Mouse (Mus musculus): Measurements from ENCODE around the gene Smok3c. TPM values are rescaled to one million over a fixed set of nuclear protein-coding genes. Genes with fewer than 3 reads are reported as not detected.
"Not testable (repeated sequence)": the region's sequence is repeated elsewhere in the genome, so short reads cannot be mapped to it uniquely, and the experiment has no call there.

Smok3c gene
- not detected in 2 replicates for polyA plus RNA-seq (2015; fragmentation: Nextera tagmentation; extraction: Ambion mirVana)

DNA sequence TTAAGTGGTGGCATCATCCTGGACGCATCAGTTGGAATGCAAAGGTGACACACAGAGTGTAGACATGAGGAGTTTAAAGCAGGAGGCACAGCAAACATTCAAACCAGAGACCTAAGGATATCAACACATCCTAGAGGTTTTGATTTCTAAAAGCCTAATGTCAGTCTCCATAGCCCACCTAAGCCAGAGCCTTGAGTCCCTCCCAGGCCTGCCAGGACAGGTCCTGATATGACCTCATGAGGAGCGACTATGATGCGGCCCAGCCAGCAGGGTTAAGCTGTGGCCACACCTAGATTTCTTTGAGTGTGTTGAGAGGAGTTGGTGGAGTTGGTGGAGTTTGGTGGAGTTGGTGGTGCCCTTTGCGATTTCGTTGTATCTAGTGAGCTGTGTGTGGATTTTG lies at the start of gene Smok3c:
Gene Smok3c (plus strand): TSS at position 301 of the 400 bp plus-strand sequence.
- not testable (repeated sequence) for H3K9ac ChIP-seq; H3K4me3 ChIP-seq; H3K4me1 ChIP-seq; H3K9me3 ChIP-seq; H3K27ac ChIP-seq; ATAC-seq (ENCODE audit: insufficient number of reproducible peaks, low FRiP score, low TSS enrichment, low read depth); H3K36me3 ChIP-seq; H3K27me3 ChIP-seq; H3K4me2 ChIP-seq
- WGBS = no CpG with 5 or more reads among the region's 5 CpGs

DNA sequence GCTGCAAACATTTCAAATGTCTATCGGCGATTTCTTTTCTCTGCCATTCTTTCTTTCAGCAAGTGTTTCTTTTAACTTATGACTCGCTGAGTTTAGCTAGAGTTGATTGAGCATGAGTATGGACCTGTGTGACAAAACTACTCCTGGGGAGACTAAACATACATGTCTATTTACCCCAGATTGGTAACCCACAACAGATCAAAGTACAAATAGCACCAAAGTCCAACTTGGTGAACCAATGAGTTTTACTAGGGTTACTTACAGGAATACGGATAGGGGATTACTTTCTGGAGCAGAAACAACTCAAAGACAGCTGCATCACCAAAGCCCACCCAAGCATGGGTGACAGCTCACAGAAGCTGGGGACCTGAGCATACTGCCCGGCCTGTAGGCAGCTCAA lies 43.6 kb upstream of the Smok3c start:
- no peak overlapping the region for H3K27ac ChIP-seq
- no peak overlapping the region for H3K4me2 ChIP-seq
- no peak for ATAC-seq (ENCODE audit: insufficient number of reproducible peaks, low FRiP score, low TSS enrichment, low read depth)
- H3K27me3 ChIP-seq = no peaks in the 10 kb centered on the region
- no peak overlapping the region for H3K4me3 ChIP-seq
- no peaks in the 10 kb centered on the region for H3K4me1 ChIP-seq
- WGBS = 82% methylated on average over 5 of the region's 5 CpGs
- H3K9me3 ChIP-seq = no peaks in the 10 kb centered on the region
- no peaks in the 10 kb centered on the region for H3K36me3 ChIP-seq
- H3K9ac ChIP-seq = no peak overlapping the region

DNA sequence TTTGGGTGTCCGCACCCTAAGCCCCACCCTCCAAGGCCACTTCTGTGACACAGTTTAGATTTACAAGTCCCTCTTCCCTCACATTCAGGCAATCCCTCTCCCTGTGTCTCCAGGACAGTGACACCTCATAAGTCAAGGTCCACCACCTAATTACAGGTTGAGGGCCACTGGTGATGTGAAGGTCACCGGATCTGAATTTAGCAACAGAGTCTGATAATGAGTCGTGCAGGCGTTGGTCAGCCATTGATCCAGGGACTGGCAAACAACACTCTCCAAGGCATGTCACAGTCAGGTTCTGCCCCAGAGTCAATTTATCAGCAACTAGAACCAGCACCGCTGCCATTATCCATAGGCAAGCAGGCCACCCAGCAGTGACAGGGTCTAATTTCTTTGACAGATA lies 40.6 kb upstream of the Smok3c start:
- no peak overlapping the region for H3K27ac ChIP-seq
- no peaks in the 10 kb centered on the region for H3K9me3 ChIP-seq
- WGBS = 80% methylated on average over 5 of the region's 5 CpGs
- no peaks in the 10 kb centered on the region for H3K4me1 ChIP-seq
- H3K4me2 ChIP-seq = no peak overlapping the region
- no peak for ATAC-seq (ENCODE audit: insufficient number of reproducible peaks, low FRiP score, low TSS enrichment, low read depth)
- H3K9ac ChIP-seq = no peak overlapping the region
- no peaks in the 10 kb centered on the region for H3K27me3 ChIP-seq
- no peak overlapping the region for H3K4me3 ChIP-seq
- H3K36me3 ChIP-seq = no peaks in the 10 kb centered on the region

DNA sequence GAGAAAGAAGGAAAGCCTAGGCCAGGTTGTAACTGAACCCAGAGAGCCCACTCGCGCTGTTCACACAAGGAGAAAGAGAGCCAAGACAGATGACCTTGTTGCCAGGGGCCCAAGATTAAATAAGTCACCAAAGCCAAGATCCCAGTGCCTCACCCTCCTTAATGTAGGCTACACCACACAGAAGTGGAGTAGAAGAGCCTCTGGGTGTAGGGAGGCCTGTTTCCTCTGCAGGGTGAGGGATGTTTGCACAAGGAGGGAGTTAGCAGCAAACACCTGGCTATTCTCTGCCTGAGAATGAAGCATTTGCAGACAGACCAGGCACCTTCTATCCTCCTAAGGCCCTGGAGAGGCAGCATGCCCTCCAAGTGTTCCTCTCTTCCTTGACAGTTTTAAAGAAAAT lies 36.5 kb upstream of the Smok3c start:
- ATAC-seq (ENCODE audit: insufficient number of reproducible peaks, low FRiP score, low TSS enrichment, low read depth) = no peak
- Histone ChIP-seq H3K4me3 (no peak overlapping the region), H3K4me2 (no peak overlapping the region), H3K27me3 (no peaks in the 10 kb centered on the region), H3K36me3 (no peaks in the 10 kb centered on the region), H3K9me3 (no peaks in the 10 kb centered on the region), H3K9ac (no peak overlapping the region), H3K27ac (no peak overlapping the region), H3K4me1 (no peaks in the 10 kb centered on the region)
- 80% methylated on average over 2 of the region's 2 CpGs for WGBS

DNA sequence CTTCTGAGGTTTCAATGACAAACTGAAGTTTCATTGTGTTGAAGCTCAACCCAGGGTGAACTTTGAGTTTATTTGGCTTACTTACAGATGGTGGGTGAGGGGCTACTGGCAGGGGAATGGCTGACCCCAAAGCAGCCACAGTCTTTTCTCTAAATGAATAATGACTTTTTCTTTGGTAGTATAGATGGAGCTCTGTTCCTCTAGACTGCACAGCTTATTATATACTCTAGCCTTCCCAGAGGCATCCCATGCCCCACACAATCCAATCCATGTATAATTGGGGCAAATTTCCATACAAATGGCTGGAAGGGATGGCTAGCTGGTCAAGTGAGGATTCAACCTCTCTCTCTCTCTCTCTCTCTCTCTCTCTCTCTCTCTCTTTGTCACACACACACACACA lies 36.0 kb upstream of the Smok3c start:
- Histone ChIP-seq H3K27ac (no peak overlapping the region), H3K9ac (no peak overlapping the region), H3K4me1 (no peaks in the 10 kb centered on the region), H3K9me3 (no peaks in the 10 kb centered on the region), H3K4me3 (no peak overlapping the region), H3K27me3 (no peaks in the 10 kb centered on the region), H3K4me2 (no peak overlapping the region), H3K36me3 (no peaks in the 10 kb centered on the region)
- ATAC-seq (ENCODE audit: insufficient number of reproducible peaks, low FRiP score, low TSS enrichment, low read depth) = no peak

DNA sequence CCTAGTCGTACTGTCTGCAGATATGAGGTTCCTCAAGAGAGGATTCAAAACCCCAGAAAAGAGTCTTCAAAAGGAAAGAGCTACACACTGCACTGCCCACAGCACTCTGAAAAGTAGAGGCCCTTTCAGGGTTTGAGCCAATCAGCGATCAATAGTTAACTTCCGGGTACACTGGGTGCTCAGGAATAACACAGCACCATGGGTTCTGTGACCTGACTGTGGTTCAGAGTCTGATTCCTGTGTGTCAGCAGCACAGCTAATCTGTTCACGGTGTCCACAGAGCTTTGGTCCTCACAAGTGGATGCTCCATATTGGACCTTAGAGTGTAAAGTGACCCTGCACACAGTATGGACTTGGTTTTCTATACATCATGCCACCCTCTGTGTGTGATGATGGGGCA lies 33.4 kb upstream of the Smok3c start:
- ATAC-seq (ENCODE audit: insufficient number of reproducible peaks, low FRiP score, low TSS enrichment, low read depth); H3K4me3 ChIP-seq; H3K9ac ChIP-seq; H3K4me1 ChIP-seq; H3K27me3 ChIP-seq; H3K27ac ChIP-seq; H3K4me2 ChIP-seq; H3K9me3 ChIP-seq; H3K36me3 ChIP-seq: not testable (repeated sequence)
- 84% methylated on average over 4 of the region's 4 CpGs for WGBS

DNA sequence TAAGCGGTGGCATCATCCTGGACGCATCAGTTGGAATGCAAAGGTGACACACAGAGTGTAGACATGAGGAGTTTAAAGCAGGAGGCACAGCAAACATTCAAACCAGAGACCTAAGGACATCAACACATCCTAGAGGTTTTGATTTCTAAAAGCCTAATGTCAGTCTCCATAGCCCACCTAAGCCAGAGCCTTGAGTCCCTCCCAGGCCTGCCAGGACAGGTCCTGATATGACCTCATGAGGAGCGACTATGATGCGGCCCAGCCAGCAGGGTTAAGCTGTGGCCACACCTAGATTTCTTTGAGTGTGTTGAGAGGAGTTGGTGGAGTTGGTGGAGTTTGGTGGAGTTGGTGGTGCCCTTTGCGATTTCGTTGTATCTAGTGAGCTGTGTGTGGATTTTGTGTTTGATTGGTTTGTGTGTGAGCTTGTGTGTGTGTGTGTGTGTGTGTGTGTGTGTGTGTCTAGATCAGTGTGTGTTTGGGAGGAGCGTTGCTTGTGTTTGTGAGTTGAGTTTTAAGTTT lies 32.0 kb upstream of the Smok3c start, which contains the start of the genes Smok3a and Smok3b:
Gene Smok3a (plus strand): TSS at position 301 of the 519 bp plus-strand sequence.
Gene Smok3b (plus strand): TSS at position 469 of the 519 bp plus-strand sequence.
- not testable (repeated sequence) for H3K4me1 ChIP-seq; H3K9ac ChIP-seq; H3K9me3 ChIP-seq; ATAC-seq (ENCODE audit: insufficient number of reproducible peaks, low FRiP score, low TSS enrichment, low read depth); H3K4me2 ChIP-seq; H3K36me3 ChIP-seq; H3K27ac ChIP-seq; H3K4me3 ChIP-seq; H3K27me3 ChIP-seq
- 80% methylated on average over 3 of the region's 7 CpGs for WGBS

DNA sequence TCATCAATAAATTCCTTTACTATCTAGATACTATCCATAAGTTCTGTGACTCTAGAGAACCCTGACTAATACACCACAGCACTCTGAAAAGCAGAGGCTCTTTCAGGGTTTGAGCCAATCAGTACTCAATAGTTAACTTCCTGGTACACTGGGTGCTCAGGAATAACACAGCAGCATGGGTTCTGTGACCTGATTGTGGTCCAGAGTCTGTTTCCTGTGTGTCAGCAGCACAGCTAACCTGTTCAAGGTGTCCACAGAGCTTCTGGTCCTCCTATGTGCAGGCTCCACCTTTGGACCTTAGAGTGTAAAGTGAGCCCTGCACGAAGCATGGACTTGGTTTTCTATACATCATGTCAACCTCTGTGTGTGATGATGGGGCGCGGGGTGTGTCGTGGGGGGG lies 20.8 kb downstream of the Smok3c start:
- WGBS = 81% methylated on average over 4 of the region's 4 CpGs
- no peak overlapping the region for H3K9ac ChIP-seq
- no peaks in the 10 kb centered on the region for H3K36me3 ChIP-seq
- no peak overlapping the region for H3K27ac ChIP-seq
- H3K27me3 ChIP-seq = no peaks in the 10 kb centered on the region
- H3K4me3 ChIP-seq = no peak overlapping the region
- no peak for ATAC-seq (ENCODE audit: insufficient number of reproducible peaks, low FRiP score, low TSS enrichment, low read depth)
- H3K4me1 ChIP-seq = no peaks in the 10 kb centered on the region
- no peaks in the 10 kb centered on the region for H3K9me3 ChIP-seq
- H3K4me2 ChIP-seq = no peak overlapping the region

DNA sequence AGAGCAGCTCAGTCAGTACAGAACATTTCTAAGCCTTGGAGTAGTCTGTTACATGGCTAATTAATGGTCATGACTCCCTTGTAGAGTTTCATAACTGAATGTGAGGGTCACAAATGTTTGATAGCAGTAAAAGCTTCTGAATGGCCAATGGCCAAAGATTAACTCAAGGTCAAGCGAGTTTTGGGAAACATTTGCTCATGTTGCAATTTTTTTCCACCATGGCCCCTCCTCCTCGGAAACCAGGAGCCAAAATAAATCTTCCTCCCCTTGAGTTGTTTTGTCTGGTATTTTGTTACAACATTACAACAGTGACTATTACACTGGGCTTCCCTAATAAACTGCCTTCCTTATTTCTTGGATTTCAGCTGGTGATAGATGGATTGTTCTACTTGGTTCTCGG lies 22.7 kb downstream of the Smok3c start:
- 63% methylated on average over 3 of the region's 3 CpGs for WGBS
- Histone ChIP-seq H3K4me2 (no peak overlapping the region), H3K9ac (no peak overlapping the region), H3K4me1 (no peaks in the 10 kb centered on the region), H3K4me3 (no peak overlapping the region), H3K27ac (no peak overlapping the region), H3K27me3 (no peaks in the 10 kb centered on the region), H3K9me3 (no peaks in the 10 kb centered on the region), H3K36me3 (no peaks in the 10 kb centered on the region)
- ATAC-seq (ENCODE audit: insufficient number of reproducible peaks, low FRiP score, low TSS enrichment, low read depth) = no peak

DNA sequence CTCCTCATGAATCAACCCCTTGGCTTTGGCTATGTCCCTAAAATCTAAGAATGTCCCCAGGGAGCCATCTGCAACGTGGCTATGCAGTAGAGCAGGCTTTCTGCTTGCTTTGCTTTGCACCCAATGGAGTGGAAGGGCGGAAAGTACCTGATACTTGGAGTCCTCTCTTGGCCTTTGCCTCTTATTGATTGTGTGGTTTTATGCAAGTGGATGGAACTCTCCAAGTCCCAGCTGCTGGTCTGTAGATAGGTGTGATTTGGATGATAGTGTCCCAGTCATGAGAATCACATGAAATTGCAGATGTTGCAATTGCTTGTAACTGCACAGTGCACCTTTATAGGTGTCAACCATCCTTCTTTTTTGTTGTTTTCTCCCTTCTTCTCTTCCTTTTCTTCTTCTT lies 23.2 kb downstream of the Smok3c start:
- ATAC-seq (ENCODE audit: insufficient number of reproducible peaks, low FRiP score, low TSS enrichment, low read depth) = no peak
- 59% methylated on average over 2 of the region's 2 CpGs for WGBS
- H3K9ac ChIP-seq = no peak overlapping the region
- H3K4me2 ChIP-seq = no peak overlapping the region
- H3K27me3 ChIP-seq = no peaks in the 10 kb centered on the region
- no peaks in the 10 kb centered on the region for H3K36me3 ChIP-seq
- H3K27ac ChIP-seq = no peak overlapping the region
- no peaks in the 10 kb centered on the region for H3K4me1 ChIP-seq
- H3K9me3 ChIP-seq = no peaks in the 10 kb centered on the region
- H3K4me3 ChIP-seq = no peak overlapping the region

DNA sequence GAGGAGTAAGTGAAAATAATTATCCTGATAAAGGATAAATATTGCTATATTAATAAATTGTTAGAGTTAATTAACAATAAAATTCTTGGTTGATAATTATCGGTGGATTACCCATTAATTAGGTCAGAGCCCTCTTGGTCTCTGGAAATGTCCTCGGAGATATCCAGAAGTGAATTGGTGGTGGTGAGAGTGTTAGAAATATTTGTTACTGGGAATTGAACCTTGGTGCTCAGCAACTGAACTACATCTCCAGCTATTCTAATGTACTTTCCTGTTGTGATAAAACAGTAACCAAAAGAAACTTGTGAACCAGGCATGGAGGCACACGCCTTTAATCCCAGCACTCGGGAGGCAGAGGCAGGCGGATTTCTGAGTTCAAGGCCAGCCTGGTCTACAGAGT lies 27.5 kb downstream of the Smok3c start:
- ATAC-seq (ENCODE audit: insufficient number of reproducible peaks, low FRiP score, low TSS enrichment, low read depth) = no peak
- H3K4me2 ChIP-seq = no peak overlapping the region
- H3K4me1 ChIP-seq = no peaks in the 10 kb centered on the region
- no peak overlapping the region for H3K27ac ChIP-seq
- H3K9me3 ChIP-seq = no peaks in the 10 kb centered on the region
- H3K9ac ChIP-seq = no peak overlapping the region
- 91% methylated on average over 5 of the region's 5 CpGs for WGBS
- H3K4me3 ChIP-seq = no peak overlapping the region
- H3K36me3 ChIP-seq = no peaks in the 10 kb centered on the region
- no peaks in the 10 kb centered on the region for H3K27me3 ChIP-seq

DNA sequence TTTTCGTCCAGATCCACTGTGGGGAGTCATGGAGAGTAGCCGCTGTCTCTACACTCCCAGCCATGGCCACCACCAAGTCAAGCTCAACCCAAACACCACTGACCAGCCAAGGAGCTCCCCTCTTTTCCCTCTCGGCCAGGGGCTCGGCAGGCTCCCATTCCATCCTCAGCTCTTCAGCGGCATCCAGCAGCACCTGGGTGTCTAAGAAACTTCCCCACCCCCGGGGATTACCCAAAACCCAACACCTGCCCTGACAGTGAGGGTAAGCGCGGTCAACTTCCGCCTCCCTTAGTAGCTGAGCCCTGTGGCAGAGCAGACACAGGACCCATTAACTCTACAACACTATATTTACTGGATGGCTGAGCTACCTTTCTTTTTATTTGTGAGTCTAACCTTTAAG lies 28.5 kb downstream of the Smok3c start:
- no peak for ATAC-seq (ENCODE audit: insufficient number of reproducible peaks, low FRiP score, low TSS enrichment, low read depth)
- no peak overlapping the region for H3K4me2 ChIP-seq
- H3K27ac ChIP-seq = no peak overlapping the region
- H3K4me1 ChIP-seq = no peaks in the 10 kb centered on the region
- no peak overlapping the region for H3K4me3 ChIP-seq
- no peaks in the 10 kb centered on the region for H3K27me3 ChIP-seq
- H3K9me3 ChIP-seq = no peaks in the 10 kb centered on the region
- H3K9ac ChIP-seq = no peak overlapping the region
- WGBS = 84% methylated on average over 9 of the region's 9 CpGs
- H3K36me3 ChIP-seq = no peaks in the 10 kb centered on the region

DNA sequence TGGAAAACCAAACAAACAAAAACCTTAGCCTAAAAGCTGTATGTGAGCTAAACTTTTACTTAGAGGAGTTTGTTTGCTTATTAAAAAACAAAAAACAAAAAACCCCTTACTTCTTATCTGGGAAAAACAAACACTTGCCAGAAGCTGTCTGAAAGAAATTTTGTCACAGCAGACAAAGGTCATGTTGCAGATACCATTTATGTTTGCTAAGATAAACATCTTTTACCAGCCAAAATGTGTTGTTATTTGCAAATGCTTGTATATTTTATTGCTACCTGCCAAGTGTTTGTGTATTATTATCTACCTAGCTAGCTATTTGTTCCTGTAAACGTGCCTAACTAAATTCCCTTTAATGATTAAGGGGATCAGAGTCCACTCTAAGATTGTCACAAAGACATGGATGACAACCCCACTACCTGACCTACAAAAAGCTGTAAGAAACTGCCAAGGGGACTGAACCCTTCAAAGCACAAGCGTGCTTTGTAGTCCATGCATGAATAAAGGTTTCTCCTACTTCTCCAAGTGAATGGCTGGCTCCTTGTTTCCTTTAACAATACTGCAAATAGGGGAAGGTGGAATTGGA lies 30.4 kb downstream of the Smok3c start:
- no peaks in the 10 kb centered on the region for H3K4me1 ChIP-seq

More for the DNA sequence above, 30.4 kb downstream of the Smok3c start:
- no peak for ATAC-seq (ENCODE audit: insufficient number of reproducible peaks, low FRiP score, low TSS enrichment, low read depth)
- no peak overlapping the region for H3K9ac ChIP-seq
- no peak overlapping the region for H3K4me3 ChIP-seq
- no peak overlapping the region for H3K27ac ChIP-seq
- H3K27me3 ChIP-seq = no peaks in the 10 kb centered on the region
- peaks cover 7% of the 10 kb centered on the region; the same call in 1 of the 2 replicates for H3K36me3 ChIP-seq
- no peaks in the 10 kb centered on the region for H3K9me3 ChIP-seq
- H3K4me2 ChIP-seq = no peak overlapping the region
- 64% methylated on average over 2 of the region's 2 CpGs for WGBS

All from limb, embryonic 15.5 days (tissue).